Mouse (Mus musculus) embryo, embryonic 11.5 days (tissue): ENCODE data around the gene Camk2b.
"Not testable (repeated sequence)": the region's sequence is repeated elsewhere in the genome, so short reads cannot be mapped to it uniquely, and the experiment has no call there.

ENCODE experiments used
- DNase-seq: peaks from one replicate; pipeline ENCODE4 v3.0.0-alpha.2; 2012; ENCODE audit warnings: low read depth, low spot score

Gene Camk2b

DNA sequence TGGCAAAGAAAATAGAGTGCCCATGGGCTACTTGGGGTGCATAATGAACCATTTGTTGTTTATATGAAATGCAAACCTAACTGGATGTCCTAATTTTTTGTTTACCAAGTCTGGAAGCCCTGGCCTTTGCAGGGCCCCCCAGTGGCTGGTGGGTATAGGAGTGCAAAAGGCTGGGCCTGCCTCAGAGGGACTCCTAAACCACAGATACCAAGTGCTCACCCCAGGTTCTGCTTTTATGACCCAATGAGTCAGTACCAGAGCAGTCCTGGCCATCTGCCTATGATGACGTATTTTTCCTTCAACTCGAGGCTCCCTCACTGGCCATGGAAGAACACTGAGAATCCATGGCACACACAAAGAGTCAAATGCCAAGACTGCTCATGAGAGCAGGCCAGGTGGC, 121.1 kb downstream of the Camk2b start:
- DNase-seq: no peak

DNA sequence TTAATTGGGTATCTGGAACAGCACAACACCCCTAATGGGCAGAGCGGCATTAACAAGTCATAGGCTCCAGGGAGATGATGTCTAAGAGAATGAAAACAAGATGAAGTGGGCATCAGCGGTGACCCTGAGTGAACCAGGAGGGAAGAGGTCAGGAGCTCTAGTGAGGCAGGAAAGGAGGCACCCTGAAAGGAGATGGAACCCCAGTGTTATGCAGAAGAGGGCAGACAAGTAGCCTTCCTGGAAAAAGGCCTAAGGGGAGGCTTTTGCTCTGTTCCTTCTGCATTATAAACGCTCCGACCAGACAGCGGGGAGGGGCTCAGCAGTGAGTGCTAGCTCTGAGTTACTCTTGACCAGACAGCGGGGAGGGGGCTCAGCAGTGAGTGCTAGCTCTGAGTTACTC, 123.2 kb downstream of the Camk2b start:
- no peak for DNase-seq

DNA sequence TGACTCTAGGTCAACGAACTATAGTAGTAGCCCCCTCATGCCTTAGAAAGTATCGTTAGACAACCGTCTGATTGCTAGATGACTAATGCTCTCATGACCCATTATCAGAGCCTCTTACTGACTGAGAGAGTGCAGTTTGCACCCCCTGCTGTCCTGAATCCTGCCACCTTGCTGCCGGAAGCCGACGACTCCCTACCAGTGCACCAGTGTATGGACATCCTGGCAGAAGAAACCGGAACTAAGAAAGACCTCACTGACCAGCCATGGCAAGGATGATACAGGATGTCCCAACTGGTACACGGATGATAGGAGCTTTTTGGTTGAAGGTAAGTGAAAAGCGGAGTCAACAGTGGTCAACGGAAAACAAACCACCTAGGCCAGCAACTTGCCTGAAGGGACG, 131.6 kb downstream of the Camk2b start:
- DNase-seq: not testable (repeated sequence)

DNA sequence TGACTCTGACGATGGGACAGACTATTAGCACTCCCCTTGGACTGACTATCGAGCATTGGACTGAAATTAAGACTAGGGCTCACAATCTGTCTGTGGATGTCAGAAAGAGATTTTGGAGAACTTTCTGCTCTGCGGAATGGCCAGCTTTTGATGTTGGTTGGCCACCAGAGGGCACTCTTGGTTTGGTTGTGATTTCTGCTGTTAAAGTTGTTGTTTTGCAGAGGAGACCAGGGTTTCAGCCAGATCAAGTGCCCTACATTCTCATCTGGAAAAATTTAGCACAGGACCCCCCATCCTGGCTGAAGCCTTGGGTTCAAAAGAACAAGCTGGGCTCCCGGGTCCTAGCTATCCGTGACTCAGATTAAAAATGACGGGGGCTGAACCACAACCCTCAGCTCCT, 134.2 kb downstream of the Camk2b start:
- DNase-seq: not testable (repeated sequence)

DNA sequence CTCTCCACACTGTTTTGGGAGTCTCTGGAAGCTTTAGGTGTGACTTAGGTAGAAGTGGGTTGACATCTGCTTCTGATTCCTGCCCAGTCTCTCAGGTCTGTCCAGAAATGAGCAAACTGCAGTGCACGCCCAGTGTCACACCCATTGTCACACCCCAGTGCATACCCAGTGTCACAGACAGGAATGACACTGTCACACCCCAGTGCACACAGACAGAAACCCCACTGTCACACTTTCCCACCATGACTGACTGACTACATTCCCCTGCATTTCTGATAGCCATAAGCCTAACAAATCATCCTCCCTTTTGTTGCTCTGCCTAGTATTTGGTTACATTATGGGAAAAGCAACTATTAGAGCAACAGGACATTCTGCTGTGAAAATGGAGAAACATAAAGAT, 135.6 kb downstream of the Camk2b start:
- DNase-seq: no peak

DNA sequence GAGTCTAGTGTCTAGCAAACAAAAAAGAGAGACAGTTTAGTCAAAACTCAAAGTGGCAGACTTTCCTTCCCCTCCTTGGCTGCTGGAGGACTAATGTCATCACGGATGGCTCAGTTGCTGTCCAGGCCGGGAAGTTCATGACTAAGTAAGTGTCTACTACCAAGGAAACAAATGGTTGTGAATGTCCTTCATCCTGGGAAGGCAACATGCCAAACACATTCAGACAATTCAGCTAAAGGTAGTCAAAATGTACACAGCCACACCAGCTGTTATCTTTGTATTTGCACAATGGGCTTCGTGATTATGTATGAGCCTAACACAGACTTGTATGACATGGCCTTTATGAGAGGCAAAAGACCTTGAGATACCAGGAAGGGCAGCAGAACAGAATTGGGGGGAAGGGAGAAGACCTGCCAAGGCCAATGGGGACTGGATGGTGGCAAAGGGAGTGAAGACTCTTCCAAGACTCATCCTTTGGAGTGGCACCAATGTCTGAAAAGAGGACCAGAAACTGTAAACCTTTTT, 139.4 kb downstream of the Camk2b start:
- no peak for DNase-seq

DNA sequence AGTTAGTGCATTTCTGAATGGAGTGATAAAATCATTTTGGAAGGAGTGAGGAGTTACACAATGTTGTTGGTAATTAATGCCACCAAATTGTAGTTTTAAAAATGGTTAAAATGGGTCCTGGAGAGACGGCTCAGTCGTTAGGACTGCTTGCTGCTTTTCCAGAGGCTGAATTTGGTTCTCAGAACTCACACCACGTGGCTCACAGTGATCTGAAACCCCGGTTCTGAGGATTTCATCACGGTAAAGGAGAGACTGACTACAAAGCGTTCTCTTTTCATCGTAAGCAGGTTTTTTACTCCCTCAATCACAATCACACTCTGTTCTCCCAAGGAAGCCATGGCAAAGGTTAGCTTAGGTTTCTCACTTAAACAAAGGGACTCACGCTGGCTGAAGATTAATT, 141.5 kb downstream of the Camk2b start:
- no peak for DNase-seq

DNA sequence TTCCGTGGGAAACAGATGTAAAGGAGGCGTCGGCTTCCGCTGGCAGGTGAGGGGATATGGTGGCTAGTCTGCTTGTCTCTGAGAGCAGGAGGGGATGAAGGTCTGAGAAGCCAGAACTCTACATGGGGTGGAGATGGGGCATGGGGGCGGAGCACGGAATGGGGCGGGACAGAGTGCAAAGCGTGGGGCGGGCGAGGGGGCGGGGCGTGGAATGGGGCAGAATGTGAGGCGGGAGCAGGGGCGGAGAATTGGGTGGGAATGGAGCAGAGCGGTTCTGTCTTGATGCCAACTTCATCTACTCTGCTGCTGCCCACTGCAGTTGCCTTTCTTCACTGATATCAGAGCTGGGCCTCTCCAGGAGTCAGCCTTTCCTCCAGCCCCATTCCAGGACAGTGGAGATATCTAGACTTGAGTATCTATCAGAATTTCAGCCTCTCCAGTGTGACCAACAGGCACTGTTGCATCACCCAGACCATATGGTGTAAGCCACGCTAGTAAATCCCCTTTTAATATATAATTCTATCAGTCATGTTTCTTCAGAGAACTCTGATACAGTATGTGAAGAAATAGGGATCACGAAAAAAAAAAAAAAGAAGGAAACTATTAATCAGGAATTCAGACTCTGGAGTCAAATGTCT, 145.7 kb downstream of the Camk2b start:
- no peak for DNase-seq
